Mouse (Mus musculus) c-Kit-positive CD71-negative TER-119-negative erythroid progenitor cells, embryonic 14.5 days (primary cell): ENCODE measurements around the gene Id3.
A peak's percentile ranks its signal among the peaks of the same experiment; 100 is the strongest.

Experiments used
- DNase-seq: peaks from one replicate; pipeline ENCODE4 v3.0.0-alpha.2; 2013; ENCODE audit warnings: low read depth

Gene Id3

GRCm38 (mm10) chr4:136147436-136148135 lies 4.3 kb downstream of the Id3 start:
- DNase-seq, result no peak

DNA sequence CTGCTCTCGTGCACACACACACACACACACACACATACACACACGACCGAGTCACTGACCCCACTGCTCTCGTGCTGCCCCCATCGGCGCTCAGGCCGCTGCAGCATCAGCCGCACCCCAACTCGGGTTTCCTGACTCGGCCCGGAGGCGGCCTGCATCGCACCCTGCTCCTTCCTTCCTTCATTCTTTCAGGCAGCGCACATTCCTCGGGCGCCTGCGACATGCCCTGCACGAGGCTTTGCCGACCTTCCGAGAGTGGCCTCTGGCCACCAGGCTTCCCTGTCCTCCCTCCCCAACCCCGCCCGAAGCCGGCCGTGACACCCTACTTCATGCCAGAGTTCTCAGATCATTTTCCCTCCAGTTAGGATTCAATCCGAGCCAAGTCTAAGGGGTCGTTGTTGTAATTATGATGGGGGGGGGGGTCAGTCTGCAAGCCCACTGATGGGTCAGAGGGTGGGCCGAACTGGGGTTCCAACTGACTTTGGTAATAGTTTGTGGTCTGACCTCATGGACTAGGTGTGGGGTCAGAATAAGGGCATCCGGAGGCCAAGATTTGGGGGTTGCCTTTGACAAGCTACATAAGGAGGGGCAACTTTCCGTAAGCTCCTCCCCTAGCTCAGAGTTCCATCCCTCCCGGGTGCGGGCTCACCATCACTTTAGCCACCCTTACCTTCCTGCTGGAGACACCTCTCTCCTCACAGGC lies 5.2 kb downstream of the Id3 start:
- DNase-seq, result no peak

- no peak for DNase-seq
These were observed 5.7 kb downstream of the Id3 start for GRCm38 (mm10) chr4:136149045-136149379.

DNA sequence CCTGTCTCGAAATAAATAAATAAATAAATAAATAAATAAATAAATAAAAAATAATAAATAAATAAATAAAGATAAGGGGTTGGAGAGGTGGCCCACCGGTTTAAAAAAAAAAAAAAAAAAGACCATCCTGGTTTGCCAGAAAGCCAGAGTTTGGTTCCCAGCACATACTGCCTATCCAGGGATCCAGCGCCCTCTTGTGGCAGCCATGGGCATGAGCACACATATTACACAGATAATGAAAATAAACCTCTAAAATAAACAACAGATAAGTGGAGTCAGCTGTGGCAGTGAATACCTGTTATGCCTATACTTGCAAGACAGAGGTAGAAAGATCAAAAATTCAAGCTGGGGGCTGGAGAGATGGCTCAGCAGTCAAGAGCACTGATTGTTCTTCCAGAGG lies 6.4 kb downstream of the Id3 start:
- DNase-seq, result no peak

- no peak for DNase-seq
These were observed 7.3 kb downstream of the Id3 start for GRCm38 (mm10) chr4:136150596-136150995.

DNA sequence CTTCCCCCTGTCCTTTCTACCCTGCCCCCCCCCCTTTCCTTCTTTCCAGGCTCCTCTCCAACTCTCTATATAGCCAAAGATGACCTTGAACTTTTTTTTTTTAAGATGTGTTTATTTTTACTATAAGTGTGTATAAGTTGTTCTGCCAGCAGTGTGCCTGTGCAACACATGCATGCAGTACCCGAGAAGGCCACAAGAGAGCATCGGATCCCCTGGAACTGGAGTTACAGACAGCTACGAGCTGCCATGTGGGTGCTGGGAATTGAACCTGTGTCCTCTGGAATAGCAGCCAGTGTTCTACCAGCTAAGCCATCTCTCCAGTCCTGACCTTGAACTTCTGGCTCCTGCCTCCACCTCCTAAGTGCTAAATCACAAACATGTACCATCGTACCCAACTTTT lies 9.5 kb downstream of the Id3 start:
- DNase-seq, result no peak

DNA sequence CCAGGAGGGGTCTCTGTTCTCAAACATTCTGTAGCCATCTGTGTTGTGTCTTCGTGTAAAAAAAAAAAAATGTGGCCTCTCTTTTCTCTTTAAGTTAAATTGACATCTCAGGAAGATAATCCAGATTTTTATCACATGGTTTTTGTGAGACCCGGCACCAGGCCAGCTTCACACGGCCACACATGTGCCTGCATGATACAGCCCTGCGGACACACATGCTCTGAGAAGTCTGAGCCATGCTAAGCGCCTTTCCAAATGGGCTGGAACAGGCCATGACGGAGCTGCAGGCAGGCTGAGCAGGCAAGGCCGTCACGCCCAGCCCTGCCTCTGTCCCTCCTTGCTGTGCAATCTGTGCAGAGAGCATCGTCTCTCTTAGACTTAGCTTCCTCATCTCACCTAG lies 11.2 kb downstream of the Id3 start:
- no peak for DNase-seq

- no peak for DNase-seq
These were observed 15.2 kb downstream of the Id3 start for GRCm38 (mm10) chr4:136158498-136158897.

GRCm38 (mm10) chr4:136159802-136160397 lies 16.6 kb downstream of the Id3 start:
- DNase-seq, result peak; percentile 75

DNA sequence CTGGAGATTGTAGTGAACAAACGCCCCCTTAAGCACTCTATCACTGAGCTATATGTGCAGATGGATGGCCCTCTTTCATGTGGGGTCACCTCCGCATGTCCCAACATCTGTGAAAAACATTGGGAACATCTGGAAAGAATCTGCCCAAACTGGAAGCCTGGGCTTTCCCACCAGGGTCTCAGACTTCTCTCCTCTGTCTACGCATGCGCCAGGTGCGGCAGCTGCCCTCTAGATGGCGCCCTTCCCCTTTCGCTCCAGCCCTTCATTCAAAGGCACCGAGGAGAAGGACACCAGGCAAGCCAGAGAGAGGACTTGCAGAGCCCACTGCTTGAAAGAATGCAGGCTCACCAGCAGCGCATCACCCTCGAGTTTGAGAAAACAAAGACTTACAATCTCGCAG lies 20.2 kb downstream of the Id3 start:
- peak; percentile 70 for DNase-seq

DNA sequence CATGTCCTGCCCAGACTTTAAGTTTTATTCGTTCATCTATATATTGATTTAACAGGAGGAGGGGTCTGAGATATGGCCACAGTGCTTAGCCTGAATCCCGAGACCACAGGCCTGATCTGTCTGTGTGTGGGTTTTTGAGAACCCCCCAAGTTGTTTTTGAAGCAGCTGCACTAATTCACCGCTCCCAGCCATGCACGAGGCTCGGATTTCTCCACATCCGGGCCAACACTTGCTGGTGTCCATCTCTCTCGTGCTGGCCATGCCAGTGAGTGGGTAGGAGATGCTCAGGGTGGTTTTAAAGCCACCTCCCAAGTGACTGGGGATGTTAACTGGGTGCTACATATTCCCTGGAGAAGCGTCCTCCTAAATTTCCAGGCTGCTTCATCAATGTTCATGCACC lies 21.7 kb downstream of the Id3 start:
- no peak for DNase-seq

GRCm38 (mm10) chr4:136167701-136168100 lies 24.4 kb downstream of the Id3 start:
- DNase-seq, result no peak

GRCm38 (mm10) chr4:136170401-136170800 lies 27.1 kb downstream of the Id3 start:
- no peak for DNase-seq

- no peak for DNase-seq
These were observed 28.2 kb downstream of the Id3 start for GRCm38 (mm10) chr4:136171455-136171854.

GRCm38 (mm10) chr4:136172011-136172541 lies 28.8 kb downstream of the Id3 start, which contains the start of gene E2f2:
TSS of gene E2f2 (plus strand) at chr4:136172394.
- peak; percentile 63 for DNase-seq

DNA sequence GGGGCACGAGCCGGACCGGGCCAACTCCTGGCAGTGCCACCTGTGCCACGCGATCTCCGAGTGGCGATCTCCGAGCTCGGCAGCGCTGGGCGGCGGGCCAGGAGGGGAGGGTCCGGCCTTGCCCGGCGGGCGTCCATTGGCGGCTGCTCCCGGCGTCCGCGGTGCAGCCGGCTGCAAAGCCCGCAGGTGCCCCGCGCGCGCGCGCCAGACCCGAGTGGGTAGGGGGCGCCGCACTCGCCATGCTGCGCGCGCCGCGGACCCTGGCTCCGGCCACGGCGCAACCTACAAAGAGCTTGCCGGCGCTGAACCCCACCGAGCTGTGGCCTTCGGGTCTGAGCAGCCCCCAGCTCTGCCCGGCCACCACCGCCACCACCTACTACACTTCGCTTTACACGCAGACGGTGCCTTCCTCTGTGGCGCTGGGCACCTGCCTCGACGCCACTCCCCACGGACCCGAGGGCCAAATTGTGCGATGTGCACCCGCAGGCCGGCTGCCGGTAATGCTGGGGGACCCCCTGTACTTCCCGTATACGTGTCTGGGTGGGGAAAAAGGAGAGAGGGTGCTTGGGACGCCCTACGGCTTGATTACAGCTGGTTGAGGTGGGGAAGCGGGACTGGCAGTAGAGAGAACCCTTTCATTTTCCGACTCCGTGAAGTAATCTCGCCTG lies 29.4 kb downstream of the Id3 start:
- DNase-seq, result no peak

DNA sequence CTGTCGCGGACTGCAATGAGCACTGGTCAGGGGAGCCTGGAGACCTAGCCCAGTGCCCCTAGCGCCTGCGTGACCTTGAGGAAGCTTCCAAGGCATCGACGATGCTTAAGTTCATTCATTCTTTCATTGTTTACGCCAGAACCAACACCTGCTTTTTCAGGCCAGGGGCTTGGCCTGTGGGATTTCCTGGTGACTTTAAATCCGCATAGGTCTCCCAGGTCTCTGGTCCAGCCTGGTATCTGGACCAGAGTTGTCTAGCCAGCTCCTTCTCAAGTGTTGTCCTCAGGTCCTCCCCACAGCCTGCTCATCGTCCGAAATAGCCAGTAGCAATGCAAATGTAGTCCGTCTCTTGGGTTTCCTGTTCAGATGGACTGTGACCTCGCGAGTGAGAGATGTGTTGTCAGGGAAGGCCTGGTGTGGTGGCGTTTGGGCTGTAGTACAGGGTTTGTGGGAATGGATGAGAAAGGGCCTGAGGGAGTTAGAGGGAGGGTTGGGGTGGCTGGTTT lies 30.0 kb downstream of the Id3 start:
- no peak for DNase-seq

- no peak for DNase-seq
These were observed 31.2 kb downstream of the Id3 start for GRCm38 (mm10) chr4:136174216-136175193.

DNA sequence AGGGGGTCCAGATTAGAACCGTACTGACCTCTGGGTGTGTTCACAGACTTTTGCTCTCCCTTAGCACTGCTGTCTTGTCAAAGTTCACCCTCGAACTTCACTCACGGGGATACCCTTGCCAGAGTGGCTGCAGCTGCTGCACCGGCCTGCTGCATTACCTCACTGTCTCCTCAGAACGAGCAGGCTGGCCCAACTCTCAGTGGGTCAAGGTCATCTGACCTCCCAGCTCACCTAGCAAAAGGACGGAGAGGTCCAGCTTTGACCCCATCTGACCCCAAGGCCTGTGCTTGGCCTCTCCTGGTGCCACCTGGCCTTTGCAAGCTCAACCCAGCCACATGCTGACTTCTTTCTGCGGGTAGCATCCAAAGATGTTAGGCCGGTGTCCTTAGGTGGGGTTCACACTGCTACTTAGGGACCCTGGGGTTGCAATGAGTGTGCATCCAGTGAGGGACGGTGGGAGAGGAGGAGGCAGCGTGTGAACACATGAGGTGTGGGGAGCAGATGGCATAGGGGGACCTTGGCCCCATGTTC lies 32.8 kb downstream of the Id3 start:
- DNase-seq, result no peak

GRCm38 (mm10) chr4:136177244-136177611 lies 33.9 kb downstream of the Id3 start:
- no peak for DNase-seq
